Mouse (Mus musculus): Measurements from ENCODE around the gene N4bp2l2. TPM values are rescaled to one million over a fixed set of nuclear protein-coding genes. Genes with fewer than 3 reads are reported as not detected.
"Not testable (repeated sequence)": the region's sequence is repeated elsewhere in the genome, so short reads cannot be mapped to it uniquely, and the experiment has no call there.

Gene N4bp2l2
- polyA plus RNA-seq, 1 experiment from 2014 or later, result 49.9 TPM

DNA sequence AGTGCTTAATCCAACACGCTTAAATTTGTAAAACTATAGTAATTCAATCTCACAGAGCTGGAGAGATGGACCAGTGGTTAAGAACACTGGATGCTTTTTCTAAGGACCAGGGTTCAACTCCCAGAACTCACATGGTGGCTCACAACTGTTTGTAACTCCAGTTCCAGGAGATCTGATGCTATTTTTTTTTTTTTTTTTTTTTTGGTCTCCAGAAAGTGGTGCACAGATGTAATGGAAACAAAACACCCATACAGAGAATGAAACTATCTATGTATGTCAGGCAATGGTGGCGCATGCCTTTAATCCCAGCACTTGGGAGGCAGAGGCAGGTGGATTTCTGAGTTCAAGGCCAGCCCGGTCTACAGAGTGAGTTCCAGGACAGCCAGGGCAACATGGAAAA lies 5.7 kb downstream of the N4bp2l2 start:
- not testable (repeated sequence) for H3K4me2 ChIP-seq; H3K9ac ChIP-seq (ENCODE audit: low read depth, low read length); H3K27ac ChIP-seq (ENCODE audit: low read depth, low read length); H3K4me1 ChIP-seq (ENCODE audit: control insufficient read depth, insufficient read depth, low read length); H3K9me3 ChIP-seq (replicated peaks; ENCODE audit: control insufficient read depth, low read length); H3K27me3 ChIP-seq (ENCODE audit: control insufficient read depth, insufficient read depth, low read length); ATAC-seq (replicated peaks; ENCODE audit: insufficient number of reproducible peaks, low FRiP score, low TSS enrichment); H3K4me3 ChIP-seq (ENCODE audit: low read depth, low read length)
- 97% methylated on average over 3 of the region's 3 CpGs for WGBS (ENCODE audit: insufficient replicate concordance)
- peaks cover 14% of the 10 kb centered on the region for H3K36me3 ChIP-seq (ENCODE audit: control insufficient read depth, insufficient read depth, low read length)

GRCm38 (mm10) chr5:150659425-150659824 lies 6.6 kb downstream of the N4bp2l2 start:
- H3K4me3 ChIP-seq (ENCODE audit: low read depth, low read length); H3K9me3 ChIP-seq (replicated peaks; ENCODE audit: control insufficient read depth, low read length); H3K27ac ChIP-seq (ENCODE audit: low read depth, low read length); H3K4me2 ChIP-seq; ATAC-seq (replicated peaks; ENCODE audit: insufficient number of reproducible peaks, low FRiP score, low TSS enrichment); H3K27me3 ChIP-seq (ENCODE audit: control insufficient read depth, insufficient read depth, low read length); H3K9ac ChIP-seq (ENCODE audit: low read depth, low read length): not testable (repeated sequence)
- peaks cover 11% of the 10 kb centered on the region for H3K4me1 ChIP-seq (ENCODE audit: control insufficient read depth, insufficient read depth, low read length)
- WGBS (ENCODE audit: insufficient replicate concordance), result 90% methylated on average over 6 of the region's 6 CpGs
- H3K36me3 ChIP-seq (ENCODE audit: control insufficient read depth, insufficient read depth, low read length), result peaks cover 14% of the 10 kb centered on the region

- no peak overlapping the region for H3K4me2 ChIP-seq
- no peak overlapping the region for H3K27ac ChIP-seq (ENCODE audit: low read depth, low read length)
- no peak overlapping the region for H3K4me3 ChIP-seq (ENCODE audit: low read depth, low read length)
- no peak for ATAC-seq (replicated peaks; ENCODE audit: insufficient number of reproducible peaks, low FRiP score, low TSS enrichment)
- H3K9ac ChIP-seq (ENCODE audit: low read depth, low read length), result no peak overlapping the region
- H3K36me3 ChIP-seq (ENCODE audit: control insufficient read depth, insufficient read depth, low read length), result peaks cover 1% of the 10 kb centered on the region
- H3K4me1 ChIP-seq (ENCODE audit: control insufficient read depth, insufficient read depth, low read length), result peaks cover 3% of the 10 kb centered on the region; the same call in 1 of the 2 replicates
- H3K9me3 ChIP-seq (replicated peaks; ENCODE audit: control insufficient read depth, low read length), result no peaks in the 10 kb centered on the region
- H3K27me3 ChIP-seq (ENCODE audit: control insufficient read depth, insufficient read depth, low read length), result no peaks in the 10 kb centered on the region
Observed at GRCm38 (mm10) chr5:150654548-150654947, 11.4 kb downstream of the N4bp2l2 start.

DNA sequence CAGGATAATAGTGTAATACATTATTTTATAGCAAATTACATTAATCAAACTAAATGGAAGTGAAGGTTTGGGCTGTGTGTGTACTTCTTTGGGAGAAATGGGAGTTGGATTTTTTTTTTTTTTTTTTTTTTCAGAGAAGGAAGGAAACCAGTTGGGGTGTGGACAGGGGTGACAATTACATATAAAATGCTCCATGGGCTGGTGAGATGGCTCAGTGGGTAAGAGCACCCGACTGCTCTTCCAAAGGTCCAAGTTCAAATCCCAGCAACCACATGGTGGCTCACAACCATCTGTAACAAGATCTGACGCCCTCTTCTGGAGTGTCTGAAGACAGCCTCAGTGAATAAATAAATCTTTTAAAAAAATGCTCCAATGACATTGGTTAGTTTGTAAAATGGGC lies 13.4 kb downstream of the N4bp2l2 start:
- ATAC-seq (replicated peaks; ENCODE audit: insufficient number of reproducible peaks, low FRiP score, low TSS enrichment), result no peak
- no peak overlapping the region for H3K4me2 ChIP-seq
- 85% methylated on average over 2 of the region's 2 CpGs for WGBS (ENCODE audit: insufficient replicate concordance)

GRCm38 (mm10) chr5:150644926-150645325 lies 21.1 kb downstream of the N4bp2l2 start:
- Histone ChIP-seq H3K27me3 (ENCODE audit: control insufficient read depth, insufficient read depth, low read length) (no peaks in the 10 kb centered on the region), H3K9ac (ENCODE audit: low read depth, low read length) (no peak overlapping the region), H3K27ac (ENCODE audit: low read depth, low read length) (no peak overlapping the region), H3K36me3 (ENCODE audit: control insufficient read depth, insufficient read depth, low read length) (peaks cover 19% of the 10 kb centered on the region), H3K9me3 (replicated peaks; ENCODE audit: control insufficient read depth, low read length) (no peaks in the 10 kb centered on the region), H3K4me2 (no peak overlapping the region), H3K4me3 (ENCODE audit: low read depth, low read length) (no peak overlapping the region), H3K4me1 (ENCODE audit: control insufficient read depth, insufficient read depth, low read length) (no peaks in the 10 kb centered on the region)
- WGBS (ENCODE audit: insufficient replicate concordance), result 94% methylated on average over 4 of the region's 4 CpGs
- no peak for ATAC-seq (replicated peaks; ENCODE audit: insufficient number of reproducible peaks, low FRiP score, low TSS enrichment)

More for the DNA sequence above, 13.4 kb downstream of the N4bp2l2 start:
- no peak overlapping the region for H3K4me3 ChIP-seq (ENCODE audit: low read depth, low read length)
- H3K9ac ChIP-seq (ENCODE audit: low read depth, low read length), result no peak overlapping the region
- peaks cover 3% of the 10 kb centered on the region; the same call in 1 of the 2 replicates for H3K4me1 ChIP-seq (ENCODE audit: control insufficient read depth, insufficient read depth, low read length)
- H3K9me3 ChIP-seq (replicated peaks; ENCODE audit: control insufficient read depth, low read length), result no peaks in the 10 kb centered on the region
- no peak overlapping the region for H3K27ac ChIP-seq (ENCODE audit: low read depth, low read length)
- peaks cover 14% of the 10 kb centered on the region for H3K36me3 ChIP-seq (ENCODE audit: control insufficient read depth, insufficient read depth, low read length)
- H3K27me3 ChIP-seq (ENCODE audit: control insufficient read depth, insufficient read depth, low read length), result no peaks in the 10 kb centered on the region

DNA sequence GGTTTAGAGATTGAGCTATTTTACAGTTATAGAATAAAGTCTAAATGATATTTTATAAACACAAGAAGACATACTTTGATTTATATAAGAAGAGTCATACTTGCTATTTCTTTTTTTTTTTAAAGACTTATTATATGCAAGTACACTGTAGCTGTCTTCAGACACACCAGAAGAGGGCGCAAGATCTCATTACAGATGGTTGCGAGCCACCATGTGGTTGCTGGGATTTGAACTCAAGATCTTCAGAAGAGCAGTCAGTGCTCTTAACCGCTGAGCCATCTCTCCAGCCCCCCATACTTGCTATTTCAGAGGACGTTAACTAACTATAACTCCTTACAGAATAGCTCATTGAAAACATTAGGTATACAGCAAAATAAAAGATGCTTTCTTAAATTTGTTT lies 22.6 kb downstream of the N4bp2l2 start:
- not testable (repeated sequence) for H3K4me3 ChIP-seq (ENCODE audit: low read depth, low read length); H3K36me3 ChIP-seq (ENCODE audit: control insufficient read depth, insufficient read depth, low read length); H3K27ac ChIP-seq (ENCODE audit: low read depth, low read length)

DNA sequence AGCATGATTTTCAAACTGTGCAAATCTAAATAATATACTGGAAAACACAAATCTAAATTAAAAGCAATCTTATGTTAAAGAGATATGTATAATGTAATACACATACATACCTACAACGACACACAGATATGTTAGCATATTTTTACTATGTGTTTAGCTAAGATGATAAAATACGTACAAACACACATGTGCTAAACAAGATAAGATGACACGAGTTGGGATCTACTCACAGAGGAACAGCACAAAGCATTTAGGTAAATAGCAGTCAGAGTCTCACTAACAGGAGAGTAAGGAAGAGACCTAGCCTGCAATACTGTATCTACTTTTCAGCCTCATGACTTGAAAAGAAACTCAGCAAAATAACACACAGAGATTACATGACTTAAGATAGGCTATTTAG lies 24.5 kb downstream of the N4bp2l2 start:
- Histone ChIP-seq H3K27ac (ENCODE audit: low read depth, low read length) (no peak overlapping the region), H3K27me3 (ENCODE audit: control insufficient read depth, insufficient read depth, low read length) (no peaks in the 10 kb centered on the region), H3K4me1 (ENCODE audit: control insufficient read depth, insufficient read depth, low read length) (no peaks in the 10 kb centered on the region), H3K9me3 (replicated peaks; ENCODE audit: control insufficient read depth, low read length) (no peaks in the 10 kb centered on the region), H3K4me2 (no peak overlapping the region), H3K36me3 (ENCODE audit: control insufficient read depth, insufficient read depth, low read length) (peaks cover 8% of the 10 kb centered on the region), H3K9ac (ENCODE audit: low read depth, low read length) (no peak overlapping the region), H3K4me3 (ENCODE audit: low read depth, low read length) (no peak overlapping the region)
- no peak for ATAC-seq (replicated peaks; ENCODE audit: insufficient number of reproducible peaks, low FRiP score, low TSS enrichment)
- 78% methylated on average over 3 of the region's 3 CpGs for WGBS (ENCODE audit: insufficient replicate concordance)

More for the DNA sequence above, 22.6 kb downstream of the N4bp2l2 start:
- ATAC-seq (replicated peaks; ENCODE audit: insufficient number of reproducible peaks, low FRiP score, low TSS enrichment); H3K4me2 ChIP-seq; H3K9ac ChIP-seq (ENCODE audit: low read depth, low read length); H3K27me3 ChIP-seq (ENCODE audit: control insufficient read depth, insufficient read depth, low read length); H3K4me1 ChIP-seq (ENCODE audit: control insufficient read depth, insufficient read depth, low read length); H3K9me3 ChIP-seq (replicated peaks; ENCODE audit: control insufficient read depth, low read length): not testable (repeated sequence)
- 95% methylated on average over 4 of the region's 4 CpGs for WGBS (ENCODE audit: insufficient replicate concordance)

- Histone ChIP-seq H3K9me3 (replicated peaks; ENCODE audit: control insufficient read depth, low read length) (no peaks in the 10 kb centered on the region), H3K4me3 (ENCODE audit: low read depth, low read length) (no peak overlapping the region), H3K4me2 (no peak overlapping the region), H3K4me1 (ENCODE audit: control insufficient read depth, insufficient read depth, low read length) (no peaks in the 10 kb centered on the region), H3K36me3 (ENCODE audit: control insufficient read depth, insufficient read depth, low read length) (no peaks in the 10 kb centered on the region; the same call in 1 of the 2 replicates), H3K27ac (ENCODE audit: low read depth, low read length) (no peak overlapping the region), H3K9ac (ENCODE audit: low read depth, low read length) (no peak overlapping the region), H3K27me3 (ENCODE audit: control insufficient read depth, insufficient read depth, low read length) (no peaks in the 10 kb centered on the region)
- WGBS (ENCODE audit: insufficient replicate concordance), result 89% methylated on average over 2 of the region's 2 CpGs
- no peak for ATAC-seq (replicated peaks; ENCODE audit: insufficient number of reproducible peaks, low FRiP score, low TSS enrichment)
Observed at GRCm38 (mm10) chr5:150629692-150630091, 36.3 kb downstream of the N4bp2l2 start.

DNA sequence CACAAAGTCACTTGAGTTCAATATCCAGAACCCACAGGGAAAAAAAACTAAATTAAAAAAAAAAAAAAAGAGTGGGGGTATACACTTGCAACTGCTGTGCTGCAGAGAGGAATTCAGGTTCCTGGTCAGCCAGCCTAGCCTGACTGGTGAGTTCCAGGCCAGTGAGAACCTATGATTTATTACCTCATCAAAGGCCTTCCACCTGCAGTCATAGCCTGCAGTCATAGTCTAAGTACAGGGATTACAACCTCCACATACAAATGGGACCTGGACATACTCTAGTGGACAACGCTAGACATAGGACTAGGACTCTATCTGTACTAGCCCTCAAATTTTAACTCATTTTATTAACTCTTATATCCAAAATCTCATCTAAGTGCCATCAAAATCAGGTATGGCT lies 36.7 kb downstream of the N4bp2l2 start:
- ATAC-seq (replicated peaks; ENCODE audit: insufficient number of reproducible peaks, low FRiP score, low TSS enrichment), result no peak

More for the DNA sequence above, 36.7 kb downstream of the N4bp2l2 start:
- no peak overlapping the region for H3K4me2 ChIP-seq
- no peak overlapping the region for H3K9ac ChIP-seq (ENCODE audit: low read depth, low read length)
- WGBS (ENCODE audit: insufficient replicate concordance), result 94% methylated on average over 1 of the region's 1 CpGs
- H3K4me3 ChIP-seq (ENCODE audit: low read depth, low read length), result no peak overlapping the region
- H3K27me3 ChIP-seq (ENCODE audit: control insufficient read depth, insufficient read depth, low read length), result no peaks in the 10 kb centered on the region
- no peaks in the 10 kb centered on the region for H3K4me1 ChIP-seq (ENCODE audit: control insufficient read depth, insufficient read depth, low read length)
- H3K27ac ChIP-seq (ENCODE audit: low read depth, low read length), result no peak overlapping the region
- no peaks in the 10 kb centered on the region for H3K9me3 ChIP-seq (replicated peaks; ENCODE audit: control insufficient read depth, low read length)
- no peaks in the 10 kb centered on the region; the same call in 1 of the 2 replicates for H3K36me3 ChIP-seq (ENCODE audit: control insufficient read depth, insufficient read depth, low read length)
